Mouse (Mus musculus) 416B (cell line): Measurements from ENCODE around the gene Akap13.
A peak's percentile ranks its signal among the peaks of the same experiment; 100 is the strongest.

ENCODE experiments used
- DNase-seq: peaks from one replicate; pipeline ENCODE4 v3.0.0; 2011; ENCODE audit warnings: low read depth

Akap13 gene

DNA sequence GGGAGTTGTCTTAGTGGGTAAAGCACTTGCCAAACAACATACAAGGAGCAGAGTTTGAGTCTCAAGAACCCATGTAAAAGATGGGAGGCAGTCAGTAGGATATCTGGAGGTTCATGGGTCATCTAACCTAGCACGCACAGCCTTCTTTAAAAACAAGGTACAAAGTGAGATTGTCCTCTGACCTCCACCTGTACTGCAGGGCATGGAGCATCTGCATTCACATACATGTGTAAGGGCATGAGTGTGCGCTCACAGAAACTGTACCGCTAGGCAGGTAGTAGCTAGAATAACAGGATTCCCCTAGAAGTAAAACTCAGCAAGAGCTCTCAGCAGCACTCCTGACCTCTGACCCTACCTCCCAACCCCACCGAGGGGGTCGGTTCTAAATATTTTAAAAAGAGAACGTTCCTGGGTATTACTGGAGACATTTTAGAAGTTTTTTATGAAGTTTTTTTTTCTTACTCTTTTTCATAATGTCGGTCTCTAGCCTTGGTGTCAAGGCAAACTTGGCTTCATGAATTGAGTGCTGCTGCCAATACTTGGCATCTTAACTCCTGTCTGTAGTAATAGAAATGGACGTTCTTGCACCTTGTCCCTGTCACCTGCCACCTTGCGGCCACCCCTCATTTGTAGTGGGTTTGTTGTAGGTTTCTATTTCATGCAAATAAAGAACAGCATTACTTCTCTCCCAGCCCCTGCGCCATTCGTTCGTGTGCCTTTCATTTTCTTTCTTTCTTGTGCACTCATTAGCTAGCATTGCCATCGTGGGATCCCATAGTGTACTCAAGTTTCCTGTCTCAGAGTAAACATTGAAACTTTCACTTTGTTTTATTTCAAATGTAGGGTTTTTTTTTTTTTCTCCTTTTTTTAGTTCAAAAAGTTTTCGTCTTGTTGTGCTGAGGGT, 61.6 kb downstream of the Akap13 start:
- no peak for DNase-seq

DNA sequence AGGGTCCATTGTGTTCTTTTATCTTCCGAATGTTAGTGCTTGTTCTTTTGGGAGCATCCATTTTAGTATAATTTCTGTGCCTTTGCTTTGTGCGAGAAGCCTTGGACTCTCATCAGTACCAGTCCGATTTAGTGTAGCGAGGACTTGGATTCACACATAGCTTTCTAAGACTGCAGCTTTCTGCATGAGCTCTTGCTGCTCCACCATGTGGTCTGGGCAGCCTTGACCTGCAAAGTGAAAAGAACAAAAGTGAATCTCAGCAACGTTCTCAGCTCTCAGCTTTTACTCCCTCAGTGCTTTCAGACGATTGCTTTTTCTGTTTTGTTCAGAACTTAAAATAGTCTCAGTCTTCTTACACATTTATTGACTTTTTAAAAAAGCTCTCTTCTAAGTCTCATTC, 65.2 kb downstream of the Akap13 start:
- no peak for DNase-seq

DNA sequence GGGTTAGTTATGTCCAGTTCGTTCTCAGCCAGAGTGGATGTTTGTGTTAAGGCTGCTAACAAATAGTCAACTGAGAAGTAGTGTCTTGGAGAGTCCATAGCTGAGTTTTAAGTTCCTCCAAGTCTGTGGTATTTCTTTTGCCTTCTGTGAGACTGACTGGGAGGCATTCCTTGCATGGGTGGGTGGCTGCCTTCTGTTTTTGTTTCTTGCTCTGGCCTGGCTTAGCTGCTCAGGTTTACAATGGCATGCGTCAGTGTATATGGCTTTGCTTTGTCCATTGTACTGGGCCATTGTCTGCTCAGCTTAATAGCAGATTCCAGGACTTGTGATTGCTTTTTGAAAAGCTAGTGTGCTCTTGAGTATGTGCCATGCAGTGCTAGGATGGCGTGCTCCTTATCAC, 65.9 kb downstream of the Akap13 start:
- DNase-seq: no peak

DNA sequence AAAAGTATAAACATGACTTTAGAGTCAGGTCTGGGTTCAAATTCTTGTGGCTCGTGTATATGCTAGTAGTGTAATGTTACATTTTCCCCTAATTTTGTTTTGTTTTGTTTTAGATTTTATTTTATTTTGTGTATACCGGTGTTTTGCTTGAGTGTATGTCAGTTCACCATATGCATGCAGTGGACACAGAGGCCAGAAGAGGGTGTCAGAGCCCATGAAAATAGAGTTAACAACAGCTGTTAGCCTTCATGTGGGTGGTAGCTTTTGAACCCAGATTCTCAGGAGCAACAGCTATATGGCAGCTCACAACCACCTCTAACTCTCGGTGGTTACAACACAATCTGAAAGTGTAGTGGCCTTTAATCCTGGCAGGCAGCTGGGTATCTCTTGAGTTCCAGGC, 66.9 kb downstream of the Akap13 start:
- peak; percentile 24 for DNase-seq

DNA sequence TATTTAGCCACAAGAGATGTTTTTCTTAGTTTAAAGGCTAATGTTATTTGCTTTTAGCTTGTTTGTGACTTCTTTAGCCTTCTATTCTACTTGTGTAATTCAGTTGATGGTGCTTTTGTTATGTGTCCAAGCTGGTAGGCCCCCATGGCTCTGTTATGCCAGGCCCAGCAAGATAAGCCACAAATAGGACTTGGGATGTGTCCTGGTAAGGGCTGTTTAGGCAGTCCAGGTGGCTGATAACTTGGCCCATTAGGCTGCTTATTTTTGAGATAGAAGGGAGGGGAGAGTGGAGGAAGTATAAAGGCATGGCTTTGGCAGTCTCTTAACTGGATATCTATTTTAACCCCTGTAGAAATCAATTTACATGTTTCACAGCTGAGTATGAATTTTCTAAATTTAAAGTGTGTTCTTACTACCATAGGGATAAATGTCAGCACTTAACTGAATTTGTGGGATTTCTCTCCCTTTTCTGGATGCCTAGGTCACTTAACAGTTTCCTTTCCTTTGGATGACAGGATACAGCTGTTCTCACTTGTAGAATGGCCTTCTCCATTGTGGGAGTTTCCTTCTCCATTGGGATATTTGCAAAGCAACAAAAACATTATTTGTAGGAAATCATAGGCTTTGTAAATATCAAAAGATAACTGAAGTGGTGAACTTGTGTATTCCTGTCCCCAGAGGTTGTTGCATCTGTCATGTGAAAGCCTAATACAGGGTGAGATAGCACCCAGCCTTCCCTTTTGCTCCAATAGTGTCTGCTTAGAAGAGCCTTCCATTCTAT, 69.6 kb downstream of the Akap13 start:
- DNase-seq: no peak

DNA sequence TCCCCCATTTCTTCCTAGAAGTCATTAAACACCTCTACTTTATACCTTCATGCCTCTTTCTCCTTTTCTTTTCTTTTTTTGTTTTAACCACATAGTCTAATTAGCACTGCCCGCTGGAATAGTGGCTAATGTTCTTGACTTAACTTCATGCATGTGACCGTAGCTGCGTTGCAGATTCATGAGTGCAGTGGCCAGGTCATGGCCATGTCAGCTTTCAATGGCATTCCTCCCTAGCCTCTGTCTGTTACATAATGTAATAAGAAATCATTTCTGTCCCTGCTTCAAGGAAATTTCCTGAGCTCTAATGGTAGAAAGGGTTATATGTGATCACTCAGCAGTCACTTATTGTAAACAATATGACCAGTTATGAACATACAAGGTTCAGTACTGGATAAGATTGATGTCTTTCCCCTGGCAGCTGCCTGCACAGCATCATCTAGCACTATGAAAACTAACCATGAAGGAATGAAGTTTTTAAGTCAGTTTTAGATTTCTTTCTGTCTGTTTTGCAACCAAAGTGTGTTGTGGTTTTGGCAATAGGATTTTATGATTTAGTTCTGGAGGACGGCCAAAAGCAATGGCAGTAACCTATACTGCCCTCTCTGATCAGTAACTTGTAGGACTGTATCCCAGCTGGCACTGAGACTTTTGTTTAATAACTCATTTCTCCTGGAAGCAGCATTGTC, 70.5 kb downstream of the Akap13 start:
- no peak for DNase-seq

DNA sequence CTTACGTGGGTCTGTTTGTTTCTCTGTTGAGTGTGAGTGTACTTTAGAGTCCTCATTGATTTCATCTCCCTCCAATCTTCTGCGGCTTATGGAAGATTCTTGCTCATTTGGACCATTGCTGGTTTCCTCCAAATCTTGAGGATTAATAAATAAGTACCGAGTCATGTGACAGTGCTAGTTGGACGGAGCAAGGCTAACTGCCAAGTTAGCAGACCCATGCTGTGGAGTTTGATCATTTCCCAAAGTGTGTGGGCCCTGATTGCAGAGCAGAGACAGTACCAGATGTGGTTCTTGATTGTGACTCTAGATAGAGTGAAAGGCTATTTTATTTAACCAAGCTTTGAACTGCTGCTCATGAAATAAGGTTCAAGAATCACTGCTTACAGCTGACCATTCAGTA, 73.4 kb downstream of the Akap13 start:
- DNase-seq: no peak

DNA sequence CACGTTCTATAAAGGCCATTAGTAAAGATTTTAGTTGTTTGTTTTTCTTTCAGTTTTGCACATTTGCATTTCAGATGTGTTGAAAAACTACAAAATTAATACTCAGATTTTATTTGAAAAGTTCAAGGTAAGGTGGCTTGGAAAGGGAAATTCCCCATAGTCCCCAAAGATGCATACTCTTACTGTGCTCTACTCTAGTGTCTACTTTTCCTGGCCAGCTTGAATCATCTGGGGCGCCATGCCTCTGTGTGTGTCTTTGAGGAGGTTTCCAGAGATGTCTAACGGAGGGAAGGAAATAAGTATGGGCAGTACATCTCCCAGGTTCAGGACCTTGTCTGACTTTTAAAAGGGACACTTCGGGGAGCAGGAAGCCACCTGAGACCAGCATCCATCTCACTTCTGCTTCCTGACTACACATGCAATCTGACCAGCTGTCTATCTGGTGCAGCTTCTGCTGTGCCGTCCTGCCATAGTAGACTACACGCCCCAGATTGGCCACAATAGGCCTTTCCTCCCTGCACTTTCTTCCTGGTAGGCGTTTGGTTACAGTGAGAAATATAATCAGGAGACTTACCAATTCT, 74.6 kb downstream of the Akap13 start:
- no peak for DNase-seq

DNA sequence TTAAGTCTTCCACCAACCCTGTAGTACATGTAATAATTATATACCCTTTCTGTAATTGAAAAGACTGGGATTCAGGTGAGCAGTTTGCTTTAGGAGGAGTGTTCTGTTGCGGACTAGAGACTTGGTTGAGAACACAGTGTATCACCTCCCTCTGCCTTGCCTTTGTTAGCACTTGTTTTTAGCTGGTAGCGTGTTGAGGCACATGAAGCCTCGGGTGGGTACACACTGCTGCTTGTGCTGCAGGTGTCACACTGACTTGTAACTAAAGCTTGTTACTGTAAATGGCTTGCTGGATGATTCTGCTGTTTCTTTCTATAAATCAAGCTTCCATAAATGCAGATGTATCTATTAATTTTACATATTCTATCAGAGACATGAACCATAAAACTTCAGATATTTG, 75.3 kb downstream of the Akap13 start:
- no peak for DNase-seq

DNA sequence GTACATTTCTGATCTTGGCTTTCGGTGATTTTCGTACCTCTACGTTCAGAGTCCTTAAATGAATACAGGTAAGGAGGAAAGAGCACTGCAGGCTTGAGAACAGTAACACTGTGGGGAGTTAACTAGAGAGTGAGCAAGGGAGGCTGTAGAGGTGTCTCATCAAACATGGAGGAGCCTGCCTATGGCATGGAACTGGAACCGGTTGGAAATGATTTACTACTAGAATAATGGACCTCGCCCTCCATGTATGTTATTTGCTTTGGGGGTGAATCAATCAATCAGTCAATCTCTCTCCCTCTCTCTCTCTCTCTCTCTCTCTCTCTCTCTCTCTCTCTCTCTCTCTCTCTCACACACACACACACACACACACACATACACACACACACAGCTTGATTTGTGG, 77.7 kb downstream of the Akap13 start:
- DNase-seq: no peak

DNA sequence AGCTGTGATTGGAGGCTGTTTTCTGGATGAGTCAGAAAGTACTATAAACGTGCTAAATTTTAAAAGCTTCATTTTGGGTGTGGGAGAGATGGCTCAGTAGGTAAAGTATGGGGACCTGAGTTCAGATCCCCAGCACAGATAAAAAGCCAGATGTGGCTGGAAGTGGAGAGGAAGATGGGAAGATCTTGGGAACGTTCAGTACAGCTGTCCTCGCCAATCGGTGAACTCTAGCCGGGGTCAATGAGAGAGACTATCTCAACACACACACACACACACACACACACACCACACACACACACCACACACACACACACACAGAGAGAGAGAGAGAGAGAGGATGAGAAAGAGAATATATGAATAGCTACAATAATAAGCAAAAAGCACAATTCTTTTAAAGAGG, 81.0 kb downstream of the Akap13 start:
- no peak for DNase-seq

DNA sequence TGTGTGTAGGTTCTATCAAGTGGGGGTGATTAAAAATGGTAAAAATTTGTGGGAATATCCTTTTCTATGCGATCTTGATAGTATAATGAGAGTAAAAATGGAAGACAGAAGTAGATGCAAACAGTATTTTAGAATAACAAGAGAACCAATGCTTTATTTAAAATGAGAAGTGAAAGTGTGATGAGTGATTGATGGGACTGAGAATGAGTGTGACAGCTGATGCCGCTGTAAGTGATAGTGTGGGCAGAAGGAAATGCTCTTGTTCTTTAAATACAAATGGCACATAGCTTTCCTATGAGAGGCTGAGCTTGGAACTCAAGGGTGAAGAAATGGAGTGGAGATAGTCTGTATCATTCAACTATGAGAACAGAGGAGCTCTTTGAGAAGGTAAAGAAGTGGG, 82.2 kb downstream of the Akap13 start:
- no peak for DNase-seq

DNA sequence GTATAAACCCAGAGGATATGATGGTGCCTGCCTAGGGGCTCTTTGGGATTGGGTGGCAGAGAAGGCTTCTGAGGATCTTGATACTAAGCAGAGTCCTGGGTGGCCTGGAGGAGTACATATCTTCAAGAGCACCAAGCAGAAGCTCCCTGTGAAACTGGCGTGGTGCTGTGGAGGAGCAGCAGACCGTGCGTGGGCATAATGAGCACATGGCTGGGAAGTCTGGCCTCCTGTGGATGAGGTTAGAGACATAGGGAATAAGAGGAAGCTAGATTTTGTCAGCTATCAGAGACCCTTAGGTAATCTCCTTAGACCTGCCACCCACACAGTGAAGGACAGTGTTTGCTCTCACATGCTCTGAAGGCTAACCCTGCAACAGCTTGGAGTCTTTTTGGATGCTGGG, 83.2 kb downstream of the Akap13 start:
- DNase-seq: no peak

DNA sequence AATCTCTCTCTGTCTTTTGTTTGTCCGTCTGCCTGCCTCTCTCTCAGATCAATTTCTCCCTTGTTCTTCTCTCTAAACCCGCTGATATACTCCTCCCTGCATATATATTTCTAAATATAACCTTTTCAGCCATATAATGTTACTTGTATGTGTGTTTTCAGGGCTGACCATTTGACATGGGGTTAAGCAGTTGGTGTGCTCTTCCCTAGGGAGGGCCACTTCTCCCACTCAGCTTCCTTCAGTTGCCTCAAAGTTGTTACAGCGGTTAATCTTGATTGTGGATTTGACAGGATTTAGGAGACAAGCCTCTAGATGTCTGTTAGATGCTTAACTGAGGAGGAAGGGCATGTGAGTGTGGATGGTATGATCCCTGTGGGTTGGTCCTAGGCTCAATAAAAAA, 83.8 kb downstream of the Akap13 start:
- no peak for DNase-seq

DNA sequence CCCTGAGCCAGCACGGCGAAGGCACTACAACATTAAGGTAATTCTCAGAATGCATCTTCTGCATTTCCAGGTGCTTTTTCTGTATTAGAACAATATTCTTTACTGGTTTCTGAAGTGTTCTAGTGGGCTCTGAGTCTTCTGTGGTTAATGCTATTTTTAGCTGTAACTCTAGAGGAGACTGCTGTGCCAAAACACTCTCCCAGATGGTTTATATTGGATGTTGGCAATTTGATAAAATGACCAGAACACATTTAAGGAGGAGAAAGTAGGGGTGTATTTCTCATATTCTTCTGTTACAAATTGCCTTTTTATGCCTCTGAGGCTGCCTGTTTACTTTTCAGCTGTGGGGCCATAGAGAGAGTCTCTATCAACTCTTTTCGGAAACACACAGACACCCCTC, 94.5 kb downstream of the Akap13 start:
- no peak for DNase-seq

DNA sequence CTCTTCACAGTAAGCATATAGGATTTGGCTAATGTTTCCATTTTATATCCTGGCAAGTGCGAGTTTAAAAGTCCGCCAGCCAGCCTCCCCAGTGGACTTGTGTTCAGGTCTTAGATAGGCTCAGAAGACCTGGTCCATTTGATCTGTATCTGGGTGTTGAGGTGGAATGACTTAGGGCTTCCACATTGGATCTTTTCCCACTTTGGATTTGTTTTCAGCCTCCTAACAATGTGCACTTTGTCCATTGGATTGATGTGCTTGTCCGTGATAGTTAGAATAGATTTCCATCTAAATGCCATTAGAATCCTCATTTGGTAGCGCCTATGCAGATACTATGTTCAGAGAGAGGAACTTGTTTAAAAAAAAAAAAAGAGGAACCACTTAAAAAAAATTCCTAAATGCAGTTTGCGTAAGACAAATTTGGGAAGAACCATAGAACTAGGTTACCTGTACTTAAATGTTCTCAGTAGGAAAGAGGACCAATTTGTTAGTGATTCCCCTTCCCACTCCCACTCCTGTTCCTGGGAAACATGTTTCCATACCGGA, 95.5 kb downstream of the Akap13 start:
- no peak for DNase-seq

DNA sequence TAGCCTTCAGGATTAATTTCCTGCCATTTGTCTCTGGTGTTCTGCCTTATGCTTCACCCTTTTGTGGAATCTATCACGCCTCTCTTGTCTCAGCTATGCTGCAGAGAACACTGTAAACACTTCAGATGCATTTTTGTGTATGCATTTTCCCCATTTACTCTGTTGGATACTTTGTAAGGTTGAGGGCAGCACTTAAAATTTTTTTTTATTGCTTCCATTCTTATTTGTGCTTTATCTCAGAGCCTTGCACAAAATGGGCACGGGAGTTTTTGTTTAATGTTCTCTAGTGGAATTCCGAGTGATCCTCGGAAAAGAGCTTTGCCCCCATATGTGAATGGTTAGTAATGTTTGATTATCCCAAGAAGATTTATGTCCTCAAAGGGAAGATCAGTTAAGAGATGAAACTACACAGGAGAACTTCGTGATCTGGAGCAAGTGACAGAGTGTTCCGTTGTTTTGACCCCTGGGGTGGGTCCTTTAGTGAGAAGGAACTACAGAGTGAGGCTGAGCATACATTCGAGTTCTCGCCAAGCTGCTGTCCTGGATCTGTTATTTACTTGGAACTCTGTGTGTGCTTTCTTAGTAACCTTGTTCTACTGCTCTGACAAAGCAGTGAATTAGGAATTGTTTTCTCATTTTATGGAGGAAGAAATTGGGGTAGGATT, 97.8 kb downstream of the Akap13 start:
- DNase-seq: no peak

DNA sequence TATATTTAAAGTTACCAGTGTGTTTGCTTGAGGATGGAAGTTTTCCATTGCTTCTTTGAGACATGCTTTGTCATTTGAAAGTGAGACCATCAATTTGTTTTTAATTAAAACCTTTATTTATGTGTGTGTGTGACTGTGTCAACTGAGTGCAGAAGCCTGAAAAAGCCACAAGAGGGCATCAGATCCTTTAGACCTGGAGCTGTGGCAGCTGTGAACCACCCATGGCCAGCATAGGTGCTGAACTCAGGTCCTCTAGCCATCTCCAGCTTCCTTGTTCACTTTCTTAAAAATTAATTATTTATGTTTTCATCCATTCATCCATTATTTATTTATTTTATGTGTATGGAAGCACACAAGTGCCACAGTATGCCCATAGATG, 98.3 kb downstream of the Akap13 start:
- peak; percentile 48 for DNase-seq

DNA sequence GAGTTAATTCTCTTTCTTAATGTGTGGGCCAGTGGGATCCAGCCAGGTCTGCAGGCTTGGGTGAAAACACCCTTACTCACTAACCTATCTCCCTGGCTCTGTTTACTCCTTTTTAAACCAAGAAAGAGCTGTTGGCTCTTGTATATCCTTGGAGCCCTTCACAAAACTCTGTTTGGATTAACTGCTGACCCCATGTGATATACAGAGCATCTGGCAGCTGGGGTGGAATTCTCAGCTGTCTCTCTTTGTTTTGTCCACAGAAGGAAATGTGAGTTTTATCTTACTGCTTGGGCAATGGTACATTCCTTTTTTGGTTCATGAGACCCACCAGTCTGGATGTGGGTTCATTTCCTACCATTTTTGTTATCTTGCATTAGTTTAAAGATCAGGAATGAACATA, 98.7 kb downstream of the Akap13 start:
- no peak for DNase-seq

DNA sequence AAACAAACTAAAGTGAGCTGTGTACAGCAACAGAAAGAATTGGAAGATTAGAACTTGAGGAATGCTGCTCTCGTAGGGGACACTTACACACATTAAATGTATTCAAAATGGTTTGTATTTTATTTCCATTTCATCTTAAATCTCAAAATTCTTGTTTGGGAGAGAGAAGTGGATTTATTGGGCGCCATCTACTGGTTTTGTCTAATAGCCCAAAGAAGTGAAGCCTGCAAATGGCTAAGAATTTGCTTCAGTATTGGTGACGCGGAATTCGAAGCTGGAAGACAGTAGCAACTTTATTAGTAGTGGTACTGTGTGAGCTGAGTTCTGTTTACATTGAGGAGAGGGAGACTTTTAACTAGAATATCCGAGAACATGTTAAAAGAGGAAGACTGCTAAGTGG, 100.6 kb downstream of the Akap13 start:
- peak; percentile 60 for DNase-seq

DNA sequence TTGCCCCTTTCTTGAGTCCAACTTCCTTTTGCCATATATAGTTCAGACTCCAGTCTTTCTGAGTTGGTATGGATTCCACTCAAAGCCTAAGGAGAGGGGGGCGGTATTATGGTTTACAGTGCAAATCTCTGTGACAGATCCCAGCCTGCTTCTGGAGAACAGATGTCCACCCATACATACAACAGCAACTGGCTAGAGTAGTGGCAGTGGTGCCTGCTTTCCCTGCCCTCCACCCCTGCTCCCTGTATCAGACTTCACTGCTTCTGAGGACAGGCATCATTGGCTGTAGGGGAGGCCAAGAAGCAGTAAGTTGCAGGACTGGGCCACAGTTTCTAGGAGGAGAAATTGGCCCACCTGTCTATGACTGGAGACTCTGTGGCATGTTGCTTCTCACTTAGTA, 102.9 kb downstream of the Akap13 start:
- no peak for DNase-seq

DNA sequence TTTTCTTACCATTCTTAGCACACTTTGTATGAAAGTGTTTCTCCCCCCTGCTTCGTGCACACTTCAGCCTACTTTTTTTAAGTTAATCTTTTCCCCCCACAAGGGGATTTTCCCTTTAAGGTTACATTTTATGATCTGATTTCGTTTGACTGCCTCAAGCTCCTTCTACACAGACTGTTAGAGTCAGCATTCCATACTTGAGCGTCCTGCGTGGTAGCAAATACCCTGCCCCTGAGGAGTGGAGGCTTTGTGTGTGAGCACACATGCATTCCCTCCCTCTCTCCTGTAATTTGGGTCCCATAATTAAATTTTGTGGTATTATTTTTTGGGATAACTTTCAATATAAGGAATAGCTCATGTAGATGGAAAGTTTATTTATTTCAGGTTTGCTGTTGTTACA, 103.8 kb downstream of the Akap13 start:
- no peak for DNase-seq
